Mouse (Mus musculus): ENCODE data around the gene Trpc2. TPM values are rescaled to one million over a fixed set of nuclear protein-coding genes. Genes with fewer than 3 reads are reported as not detected.

Gene Trpc2
- polyA plus RNA-seq, 1 experiment from 2014 or later: not detected

- 78% methylated on average over 7 of the region's 7 CpGs for WGBS
- H3K9ac ChIP-seq: no peak overlapping the region
- H3K4me3 ChIP-seq (replicated peaks): no peak overlapping the region
- no peak for ATAC-seq (ENCODE audit: insufficient read depth, low FRiP score, low read depth)
- H3K27ac ChIP-seq: no peak overlapping the region
- H3K27me3 ChIP-seq (replicated peaks): no peaks in the 10 kb centered on the region
- H3K4me1 ChIP-seq: no peaks in the 10 kb centered on the region
- no peaks in the 10 kb centered on the region for H3K9me3 ChIP-seq
- H3K4me2 ChIP-seq: no peak overlapping the region
- peaks cover 67% of the 10 kb centered on the region for H3K36me3 ChIP-seq
These were observed 6.1 kb upstream of the Trpc2 start for GRCm38 (mm10) chr7:102076714-102077296.

GRCm38 (mm10) chr7:102078517-102078916 is 4.4 kb upstream of the Trpc2 start:
- H3K36me3 ChIP-seq: peaks cover 62% of the 10 kb centered on the region

GRCm38 (mm10) chr7:102080311-102080710 is 2.6 kb upstream of the Trpc2 start:
- Histone ChIP-seq H3K27ac (no peak overlapping the region), H3K4me3 (replicated peaks) (no peak overlapping the region), H3K27me3 (replicated peaks) (no peaks in the 10 kb centered on the region), H3K4me1 (no peaks in the 10 kb centered on the region), H3K9ac (no peak overlapping the region), H3K9me3 (no peaks in the 10 kb centered on the region), H3K4me2 (no peak overlapping the region), H3K36me3 (peaks cover 48% of the 10 kb centered on the region)
- no peak for ATAC-seq (ENCODE audit: insufficient read depth, low FRiP score, low read depth)
- 86% methylated on average over 8 of the region's 8 CpGs for WGBS

More at GRCm38 (mm10) chr7:102078517-102078916, 4.4 kb upstream of the Trpc2 start:
- Histone ChIP-seq H3K9ac (no peak overlapping the region), H3K4me2 (no peak overlapping the region), H3K4me3 (replicated peaks) (no peak overlapping the region), H3K9me3 (no peaks in the 10 kb centered on the region), H3K27me3 (replicated peaks) (no peaks in the 10 kb centered on the region), H3K27ac (no peak overlapping the region), H3K4me1 (no peaks in the 10 kb centered on the region)
- 72% methylated on average over 7 of the region's 7 CpGs for WGBS
- no peak for ATAC-seq (ENCODE audit: insufficient read depth, low FRiP score, low read depth)

DNA sequence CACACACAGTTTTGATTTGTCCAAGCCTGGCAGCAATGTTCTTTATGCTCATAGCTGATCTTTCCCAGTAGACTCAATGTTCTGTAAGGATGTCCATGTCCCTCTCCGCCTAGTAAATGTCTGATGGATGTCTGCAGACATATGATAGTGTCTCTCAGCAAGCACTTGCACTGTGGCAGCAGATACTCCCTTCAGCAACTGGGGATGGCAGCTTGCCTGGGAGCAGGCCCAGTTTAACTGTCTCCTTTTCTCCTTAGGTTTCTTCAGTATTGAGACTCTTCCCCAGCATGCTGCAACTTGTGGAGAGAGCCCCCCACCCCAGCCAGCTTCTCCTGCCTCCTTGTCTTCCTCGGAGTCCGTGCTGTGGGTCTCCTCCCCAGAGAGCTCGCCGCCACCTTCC is 1.1 kb upstream of the Trpc2 start:
- ATAC-seq (ENCODE audit: insufficient read depth, low FRiP score, low read depth): no peak
- peaks cover 39% of the 10 kb centered on the region for H3K36me3 ChIP-seq
- H3K4me2 ChIP-seq: no peak overlapping the region
- H3K27ac ChIP-seq: no peak overlapping the region
- H3K9me3 ChIP-seq: no peaks in the 10 kb centered on the region
- whole genome bisulfite sequencing: 87% methylated on average over 5 of the region's 5 CpGs
- H3K4me3 ChIP-seq (replicated peaks): no peak overlapping the region
- no peaks in the 10 kb centered on the region for H3K4me1 ChIP-seq
- no peaks in the 10 kb centered on the region for H3K27me3 ChIP-seq (replicated peaks)
- H3K9ac ChIP-seq: no peak overlapping the region

- WGBS: 80% methylated on average over 26 of the region's 26 CpGs
- H3K27ac ChIP-seq: no peak overlapping the region
- H3K9ac ChIP-seq: no peak overlapping the region
- no peak for ATAC-seq (ENCODE audit: insufficient read depth, low FRiP score, low read depth)
- H3K36me3 ChIP-seq: peaks cover 22% of the 10 kb centered on the region; the same call in 1 of the 2 replicates
- H3K9me3 ChIP-seq: no peaks in the 10 kb centered on the region
- H3K4me2 ChIP-seq: no peak overlapping the region
- H3K27me3 ChIP-seq (replicated peaks): no peaks in the 10 kb centered on the region
- no peaks in the 10 kb centered on the region for H3K4me1 ChIP-seq
- H3K4me3 ChIP-seq (replicated peaks): no peak overlapping the region
These were observed 1.3 kb downstream of the Trpc2 start for GRCm38 (mm10) chr7:102084041-102084696.

GRCm38 (mm10) chr7:102087336-102087735 is 4.4 kb downstream of the Trpc2 start:
- no peak overlapping the region for H3K9ac ChIP-seq
- no peaks in the 10 kb centered on the region for H3K27me3 ChIP-seq (replicated peaks)
- WGBS: 86% methylated on average over 4 of the region's 4 CpGs
- peaks cover 6% of the 10 kb centered on the region; the same call in 1 of the 2 replicates for H3K36me3 ChIP-seq
- ATAC-seq (ENCODE audit: insufficient read depth, low FRiP score, low read depth): no peak
- H3K4me3 ChIP-seq (replicated peaks): no peak overlapping the region
- H3K27ac ChIP-seq: no peak overlapping the region
- H3K9me3 ChIP-seq: no peaks in the 10 kb centered on the region
- no peak overlapping the region for H3K4me2 ChIP-seq
- no peaks in the 10 kb centered on the region for H3K4me1 ChIP-seq

DNA sequence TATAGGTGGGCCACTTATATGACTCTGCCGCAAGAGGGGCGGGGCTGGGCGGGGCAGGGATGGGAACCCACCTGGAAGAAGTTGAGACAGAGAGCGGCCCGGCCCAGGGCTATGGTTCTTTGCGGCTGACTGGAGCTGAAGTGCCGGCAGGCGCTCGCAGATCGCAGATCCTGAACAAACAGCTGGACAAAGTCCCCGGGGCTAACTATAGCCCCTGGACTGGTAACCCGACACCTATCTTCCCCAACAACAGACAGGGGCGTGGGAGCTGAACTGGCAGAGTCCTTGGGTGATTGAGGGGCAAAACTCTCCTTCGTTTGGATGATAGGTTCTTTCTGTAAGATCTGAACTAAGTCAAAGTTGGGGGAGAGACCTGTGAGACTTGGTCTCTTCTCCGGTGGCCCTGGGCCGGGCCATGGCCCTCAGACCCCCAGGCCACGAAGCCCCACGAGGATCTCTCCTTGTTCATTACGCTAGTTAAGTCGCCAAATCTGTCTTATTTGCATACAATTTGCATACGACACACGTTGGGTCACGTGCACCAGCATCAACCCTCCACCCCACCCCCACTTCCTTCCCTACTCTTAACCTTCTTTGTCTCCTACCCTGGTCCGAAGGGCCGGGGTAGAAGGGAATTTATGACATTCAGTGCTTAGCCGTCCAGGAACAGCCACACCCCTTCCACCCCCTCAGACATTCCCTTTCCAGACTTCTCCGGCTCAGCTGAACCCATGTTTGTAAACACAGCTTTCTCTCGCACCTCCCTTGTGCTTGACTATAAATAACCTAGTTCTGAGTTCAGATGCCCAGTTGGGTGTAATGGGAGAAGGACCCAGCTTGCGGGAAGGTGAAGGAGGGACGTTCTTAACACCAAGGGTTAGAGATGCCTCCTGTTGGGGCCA is 17.1 kb downstream of the Trpc2 start:
- Histone ChIP-seq H3K9me3 (no peaks in the 10 kb centered on the region), H3K4me3 (replicated peaks) (peak overlapping the region; percentile 31), H3K27me3 (replicated peaks) (no peaks in the 10 kb centered on the region), H3K36me3 (no peaks in the 10 kb centered on the region), H3K4me1 (peaks cover 7% of the 10 kb centered on the region; the same call in 1 of the 2 replicates), H3K27ac (no peak overlapping the region), H3K9ac (no peak overlapping the region), H3K4me2 (peak overlapping the region; percentile 64)
- 0 out of 2 replicates have a peak, but pooled peaks have one; percentile 48 for ATAC-seq (ENCODE audit: insufficient read depth, low FRiP score, low read depth)
- WGBS: 6% methylated on average over 30 of the region's 30 CpGs

- ATAC-seq (ENCODE audit: insufficient read depth, low FRiP score, low read depth): no peak
- 60% methylated on average over 5 of the region's 5 CpGs for WGBS
- H3K27ac ChIP-seq: no peak overlapping the region
- H3K4me3 ChIP-seq (replicated peaks): no peak overlapping the region
- no peak overlapping the region for H3K4me2 ChIP-seq
- H3K27me3 ChIP-seq (replicated peaks): no peaks in the 10 kb centered on the region
- H3K9me3 ChIP-seq: no peaks in the 10 kb centered on the region
- peaks cover 7% of the 10 kb centered on the region; the same call in 1 of the 2 replicates for H3K4me1 ChIP-seq
- no peak overlapping the region for H3K9ac ChIP-seq
- H3K36me3 ChIP-seq: no peaks in the 10 kb centered on the region
These were observed 18.0 kb downstream of the Trpc2 start for GRCm38 (mm10) chr7:102100868-102101267.

GRCm38 (mm10) chr7:102101487-102101886 is 18.6 kb downstream of the Trpc2 start, which contains the start of gene Art1:
Art1 (plus strand) TSS chr7:102101743.
- Histone ChIP-seq H3K9ac (no peak within 1 kb of the TSS), H3K4me1 (peaks cover 8% of the 10 kb centered on the region; the same call in 1 of the 2 replicates), H3K27me3 (replicated peaks) (no peaks in the 10 kb centered on the region), H3K9me3 (no peaks in the 10 kb centered on the region), H3K27ac (no peak within 1 kb of the TSS), H3K36me3 (no peaks in the 10 kb centered on the region), H3K4me2 (no peak within 1 kb of the TSS), H3K4me3 (replicated peaks) (no peak within 1 kb of the TSS)
- no peak for ATAC-seq (ENCODE audit: insufficient read depth, low FRiP score, low read depth)
- 58% methylated on average over 5 of the region's 5 CpGs for WGBS

- H3K4me3 ChIP-seq (replicated peaks): no peak overlapping the region
- H3K27me3 ChIP-seq (replicated peaks): no peaks in the 10 kb centered on the region
- H3K9ac ChIP-seq: no peak overlapping the region
- no peak overlapping the region for H3K4me2 ChIP-seq
- H3K27ac ChIP-seq: no peak overlapping the region
- ATAC-seq (ENCODE audit: insufficient read depth, low FRiP score, low read depth): no peak
- no peaks in the 10 kb centered on the region for H3K9me3 ChIP-seq
- 57% methylated on average over 8 of the region's 8 CpGs for WGBS
- no peaks in the 10 kb centered on the region for H3K36me3 ChIP-seq
- H3K4me1 ChIP-seq: peaks cover 15% of the 10 kb centered on the region; the same call in 1 of the 2 replicates
These were observed 19.3 kb downstream of the Trpc2 start for GRCm38 (mm10) chr7:102102241-102102640.

- H3K27me3 ChIP-seq (replicated peaks): no peaks in the 10 kb centered on the region
- WGBS: 43% methylated on average over 6 of the region's 6 CpGs
- H3K4me3 ChIP-seq (replicated peaks): no peak overlapping the region
- H3K9ac ChIP-seq: no peak overlapping the region
- no peak for ATAC-seq (ENCODE audit: insufficient read depth, low FRiP score, low read depth)
- H3K4me1 ChIP-seq: peaks cover 17% of the 10 kb centered on the region; the same call in 1 of the 2 replicates
- no peaks in the 10 kb centered on the region for H3K36me3 ChIP-seq
- H3K4me2 ChIP-seq: no peak overlapping the region
- no peak overlapping the region for H3K27ac ChIP-seq
- no peaks in the 10 kb centered on the region for H3K9me3 ChIP-seq
These were observed 19.8 kb downstream of the Trpc2 start for GRCm38 (mm10) chr7:102102696-102103095.
